Mouse (Mus musculus): ENCODE measurements at regions not wholly inside any gene's neighbourhood (a gene's known extent, or its start where the extent isn't known, plus 50 kb on each side); places are given as distances from the start of the nearest gene placed in this dataset.
"Not testable (repeated sequence)": the region's sequence is repeated elsewhere in the genome, so short reads cannot be mapped to it uniquely, and the experiment has no call there.

GRCm38 (mm10) chr14:66484751-66485150 is 475.7 kb upstream of the Gulo start:
- not testable (repeated sequence) for DNase-seq

GRCm38 (mm10) chr14:66479181-66479580 is 470.2 kb upstream of the Gulo start:
- DNase-seq, result no peak

- no peak for DNase-seq
These were observed 469.6 kb upstream of the Gulo start for GRCm38 (mm10) chr14:66478562-66478961.

- no peak for DNase-seq
These were observed 466.0 kb upstream of the Gulo start for GRCm38 (mm10) chr14:66475026-66475425.

GRCm38 (mm10) chr14:66473251-66473550 is 464.2 kb upstream of the Gulo start:
- DNase-seq, result no peak

GRCm38 (mm10) chr14:66472537-66473250 is 463.7 kb upstream of the Gulo start:
- no peak for DNase-seq

- DNase-seq, result no peak
These were observed 453.1 kb upstream of the Gulo start for GRCm38 (mm10) chr14:66462081-66462480.

GRCm38 (mm10) chr14:66460795-66461194 is 451.8 kb upstream of the Gulo start:
- DNase-seq, result peak in 1 of 2 experiments; percentile 18

- no peak for DNase-seq
These were observed 449.7 kb upstream of the Gulo start for GRCm38 (mm10) chr14:66458696-66459095.

GRCm38 (mm10) chr14:66457300-66457699 is 448.3 kb upstream of the Gulo start:
- no peak for DNase-seq

- DNase-seq, result no peak
These were observed 443.8 kb upstream of the Gulo start for GRCm38 (mm10) chr14:66452828-66453227.

- no peak for DNase-seq
These were observed 441.3 kb upstream of the Gulo start for GRCm38 (mm10) chr14:66450351-66450750.

GRCm38 (mm10) chr14:66442576-66442975 is 433.6 kb upstream of the Gulo start:
- DNase-seq, result no peak

- DNase-seq, result peak; percentile 59 to 72
These were observed 432.8 kb upstream of the Gulo start for GRCm38 (mm10) chr14:66441825-66442224.

- no peak for DNase-seq
These were observed 429.6 kb upstream of the Gulo start for GRCm38 (mm10) chr14:66438572-66438971.

GRCm38 (mm10) chr14:66438001-66438400 is 429.0 kb upstream of the Gulo start:
- peak in 1 of 2 experiments; percentile 39 for DNase-seq

GRCm38 (mm10) chr14:66431630-66432029 is 422.6 kb upstream of the Gulo start:
- no peak for DNase-seq

GRCm38 (mm10) chr14:66424141-66424540 is 415.1 kb upstream of the Gulo start:
- peak in 1 of 2 experiments; percentile 12 for DNase-seq

Data from heart, adult 18-20 months (tissue).